Mouse (Mus musculus): Measurements from ENCODE around the gene H2-DMb1.
A peak's percentile ranks its signal among the peaks of the same experiment; 100 is the strongest.

The H2-DMb1 gene

DNA sequence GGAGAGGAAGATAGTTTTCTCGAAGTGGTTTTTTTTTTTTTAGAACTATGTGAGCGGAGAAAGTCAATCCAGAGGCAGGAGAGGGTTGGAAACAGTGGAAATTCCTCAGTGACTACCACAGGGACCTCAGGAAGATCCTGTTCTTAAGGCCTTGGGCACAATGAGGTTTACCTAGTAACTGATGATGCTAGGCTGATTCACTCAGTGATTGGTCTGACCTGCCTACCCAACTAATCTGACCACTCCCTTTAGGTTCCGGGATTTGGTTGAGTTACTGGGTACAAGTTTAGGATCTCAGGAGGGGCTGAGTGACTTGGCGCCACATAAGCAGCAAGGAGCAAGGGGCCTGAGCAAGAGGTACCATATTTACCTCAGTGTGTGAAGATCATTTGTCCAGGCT, at the start of gene H2-DMb1:
H2-DMb1 (plus strand) TSS at position 150 of the 400 bp plus-strand sequence.
- DNase-seq (ENCODE audit: low spot score), result peak; percentile 73

- DNase-seq (ENCODE audit: low spot score), result no peak
Measured at GRCm38 (mm10) chr17:34104804-34105203, 48.1 kb upstream of the H2-DMb1 start.

- no peak for DNase-seq (ENCODE audit: low spot score)
Measured at GRCm38 (mm10) chr17:34106555-34106954, 46.3 kb upstream of the H2-DMb1 start.

DNA sequence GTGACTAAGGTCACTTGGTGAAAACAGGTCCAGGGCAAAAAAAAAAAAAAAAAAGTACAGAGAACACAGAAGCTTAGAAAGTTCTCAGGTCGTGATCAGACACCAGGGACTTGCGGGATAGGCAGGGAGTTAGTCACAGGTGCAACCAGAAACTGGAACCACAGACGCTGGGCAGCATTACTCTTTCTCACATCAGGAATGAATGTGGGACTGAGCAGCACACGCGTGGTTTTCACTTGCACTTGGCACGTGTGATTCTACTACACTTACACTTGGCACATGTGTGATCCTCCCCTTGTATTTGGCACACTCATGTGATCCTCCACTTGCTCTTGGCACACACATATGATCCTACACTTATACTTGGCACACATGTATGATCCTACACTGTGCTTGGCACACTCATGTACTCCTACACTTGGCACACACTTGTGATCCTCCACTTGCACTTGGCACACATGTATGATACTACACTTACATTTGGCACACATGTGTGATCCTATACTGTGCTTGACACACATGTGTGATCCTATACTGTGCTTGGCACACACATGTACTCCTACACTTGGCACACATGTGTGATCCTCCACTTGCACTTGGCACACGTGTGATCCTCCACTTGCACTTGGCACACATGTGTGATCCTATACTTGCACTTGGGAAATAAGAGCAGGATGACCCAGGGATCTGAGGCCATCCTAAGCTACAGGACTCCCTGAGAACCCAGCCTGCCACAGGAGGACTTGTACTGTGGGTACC, 45.6 kb upstream of the H2-DMb1 start:
- DNase-seq (ENCODE audit: low spot score), result no peak

DNA sequence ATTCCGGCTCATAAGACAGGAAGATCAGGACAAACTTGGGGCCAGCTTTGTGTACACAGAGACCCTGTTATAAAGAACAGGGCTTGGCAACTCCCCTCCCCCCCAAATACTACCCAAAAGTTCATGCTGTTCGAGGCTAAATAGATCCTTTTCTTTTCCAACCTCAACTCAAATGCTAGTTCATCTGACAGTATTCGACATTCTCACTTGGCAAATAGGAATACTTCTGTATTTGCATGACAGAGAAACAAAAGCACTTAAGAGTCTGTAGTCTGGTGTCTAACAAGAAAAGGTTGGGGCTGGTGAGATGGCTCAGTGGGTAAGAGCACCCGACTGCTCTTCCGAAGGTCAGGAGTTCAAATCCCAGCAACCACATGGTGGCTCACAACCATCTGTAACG, 44.4 kb upstream of the H2-DMb1 start:
- DNase-seq (ENCODE audit: low spot score), result no peak

DNA sequence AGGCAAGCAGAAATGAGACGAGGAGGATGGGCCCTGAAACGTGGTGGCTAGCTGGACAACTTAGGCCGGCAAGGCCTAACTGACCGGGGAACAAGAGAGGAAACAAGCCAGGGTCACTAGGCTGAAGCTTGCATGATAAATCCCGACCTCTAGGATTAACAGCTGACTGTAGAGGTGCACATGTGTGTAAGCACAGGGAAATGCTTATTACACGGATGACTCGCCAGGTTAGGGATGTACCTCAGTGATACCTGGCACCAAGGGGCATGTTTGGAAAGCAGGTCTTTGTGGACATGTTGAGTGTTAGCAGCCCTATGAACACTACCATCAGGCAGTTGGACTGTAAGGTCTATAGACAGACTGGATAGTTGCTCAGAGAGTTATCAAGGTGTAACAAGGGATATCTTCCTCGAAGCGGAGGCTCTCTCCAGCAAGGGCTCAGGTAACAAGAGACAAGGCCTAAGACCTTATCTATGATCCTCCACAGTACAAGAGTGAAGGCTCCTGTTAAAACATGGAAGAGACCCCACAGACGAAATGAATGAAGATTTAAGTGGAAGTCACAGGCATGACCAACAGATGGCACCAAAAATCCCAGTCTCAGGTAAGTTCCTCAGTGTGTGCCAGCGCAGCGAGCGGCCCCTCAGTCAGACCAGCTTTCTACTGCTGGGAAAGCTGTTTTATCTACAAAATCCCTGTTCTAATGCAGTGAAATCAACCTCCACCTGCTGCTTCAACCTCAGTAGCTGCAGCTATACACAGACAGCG, 43.6 kb upstream of the H2-DMb1 start:
- DNase-seq (ENCODE audit: low spot score), result no peak

GRCm38 (mm10) chr17:34109806-34110195, 43.1 kb upstream of the H2-DMb1 start:
- no peak for DNase-seq (ENCODE audit: low spot score)

GRCm38 (mm10) chr17:34110309-34110708, 42.6 kb upstream of the H2-DMb1 start:
- no peak for DNase-seq (ENCODE audit: low spot score)

GRCm38 (mm10) chr17:34114114-34114513, 38.8 kb upstream of the H2-DMb1 start:
- DNase-seq (ENCODE audit: low spot score), result no peak

DNA sequence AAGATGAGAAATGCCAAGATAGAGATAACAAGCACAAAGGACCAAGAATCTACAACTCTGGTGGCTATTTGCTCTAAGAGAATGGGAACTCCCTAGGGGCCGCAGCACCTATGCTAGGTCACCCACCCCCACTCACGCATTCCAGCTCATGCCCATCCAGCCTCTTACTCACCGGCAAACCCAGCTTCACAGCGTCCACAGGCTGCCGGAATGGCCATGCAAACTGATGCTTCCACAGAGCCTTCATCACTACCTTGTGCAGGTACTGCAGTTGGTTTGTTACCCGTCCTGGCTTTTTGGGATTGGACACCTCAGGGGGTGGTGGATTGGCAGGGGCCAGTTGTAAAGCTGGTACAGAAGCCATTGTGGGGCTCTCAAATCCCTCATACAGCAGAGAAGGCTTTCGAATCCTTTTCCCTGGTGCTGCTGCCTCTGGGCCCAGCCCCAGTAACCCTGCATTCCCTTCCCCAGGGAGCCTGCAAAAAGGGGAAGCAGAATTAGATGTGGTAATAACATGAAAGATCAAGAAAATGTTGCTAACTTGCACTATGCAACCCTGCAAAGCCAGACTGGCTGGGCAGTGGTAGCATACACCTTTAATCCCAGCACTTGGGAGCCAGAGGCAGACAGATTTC, 36.0 kb upstream of the H2-DMb1 start:
- no peak for DNase-seq (ENCODE audit: low spot score)

- DNase-seq (ENCODE audit: low spot score), result no peak
Measured at GRCm38 (mm10) chr17:34117421-34118112, 35.3 kb upstream of the H2-DMb1 start.

DNA sequence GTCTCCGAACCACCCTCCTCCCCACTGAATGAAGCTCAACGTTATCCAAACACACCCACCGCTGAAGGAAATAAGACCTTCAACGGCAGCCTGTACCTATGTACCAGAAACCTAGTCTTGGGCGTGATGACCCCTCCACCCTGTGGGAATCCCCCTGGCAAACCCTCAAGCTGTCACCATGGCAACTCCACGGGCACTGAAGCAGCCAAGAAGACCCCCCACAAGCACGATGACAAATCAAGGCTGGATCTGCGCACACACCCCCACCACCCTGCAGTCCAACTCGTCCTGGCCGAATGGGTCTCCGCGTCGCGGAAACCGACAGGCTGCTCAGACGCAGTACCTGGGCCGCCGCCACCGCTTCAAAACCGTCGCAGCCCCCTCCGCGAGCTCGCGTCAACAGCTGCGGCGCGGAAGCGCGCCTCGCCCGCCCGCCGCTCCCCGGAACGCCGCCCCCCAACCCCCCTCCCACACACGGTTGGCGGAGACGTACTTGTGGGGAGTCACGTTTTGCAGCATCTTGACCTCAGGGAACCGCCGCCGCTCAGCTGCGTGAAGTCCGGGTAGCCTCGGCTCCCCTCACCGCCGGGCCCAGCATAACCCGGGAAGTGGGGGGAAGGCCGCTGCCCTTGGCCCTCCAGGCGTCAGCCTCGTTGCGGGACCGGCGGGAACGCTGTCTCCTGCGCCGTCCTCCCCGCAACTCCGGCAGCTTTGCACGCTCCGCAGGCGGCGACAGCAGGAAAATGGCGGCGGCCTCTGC, 34.6 kb upstream of the H2-DMb1 start:
- no peak for DNase-seq (ENCODE audit: low spot score)

DNA sequence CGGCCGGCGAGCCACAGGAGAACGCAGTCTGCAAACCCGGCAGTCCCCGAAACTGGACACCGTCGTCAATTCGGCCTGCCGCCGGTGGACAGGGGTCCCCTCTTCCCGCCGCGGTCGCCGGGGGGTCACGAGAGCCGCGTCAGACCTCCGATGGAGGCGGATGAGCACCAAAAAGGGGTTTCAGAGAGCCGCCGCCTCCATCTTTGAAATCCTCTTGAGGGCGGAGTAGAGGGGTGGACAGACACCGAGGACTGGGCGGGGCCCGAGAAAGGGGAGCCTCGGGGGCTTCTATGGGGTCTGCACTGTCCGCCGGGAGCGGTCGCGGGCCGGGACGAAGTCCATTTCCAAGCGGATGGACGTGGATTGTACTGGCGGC, 34.0 kb upstream of the H2-DMb1 start:
- DNase-seq (ENCODE audit: low spot score), result no peak

DNA sequence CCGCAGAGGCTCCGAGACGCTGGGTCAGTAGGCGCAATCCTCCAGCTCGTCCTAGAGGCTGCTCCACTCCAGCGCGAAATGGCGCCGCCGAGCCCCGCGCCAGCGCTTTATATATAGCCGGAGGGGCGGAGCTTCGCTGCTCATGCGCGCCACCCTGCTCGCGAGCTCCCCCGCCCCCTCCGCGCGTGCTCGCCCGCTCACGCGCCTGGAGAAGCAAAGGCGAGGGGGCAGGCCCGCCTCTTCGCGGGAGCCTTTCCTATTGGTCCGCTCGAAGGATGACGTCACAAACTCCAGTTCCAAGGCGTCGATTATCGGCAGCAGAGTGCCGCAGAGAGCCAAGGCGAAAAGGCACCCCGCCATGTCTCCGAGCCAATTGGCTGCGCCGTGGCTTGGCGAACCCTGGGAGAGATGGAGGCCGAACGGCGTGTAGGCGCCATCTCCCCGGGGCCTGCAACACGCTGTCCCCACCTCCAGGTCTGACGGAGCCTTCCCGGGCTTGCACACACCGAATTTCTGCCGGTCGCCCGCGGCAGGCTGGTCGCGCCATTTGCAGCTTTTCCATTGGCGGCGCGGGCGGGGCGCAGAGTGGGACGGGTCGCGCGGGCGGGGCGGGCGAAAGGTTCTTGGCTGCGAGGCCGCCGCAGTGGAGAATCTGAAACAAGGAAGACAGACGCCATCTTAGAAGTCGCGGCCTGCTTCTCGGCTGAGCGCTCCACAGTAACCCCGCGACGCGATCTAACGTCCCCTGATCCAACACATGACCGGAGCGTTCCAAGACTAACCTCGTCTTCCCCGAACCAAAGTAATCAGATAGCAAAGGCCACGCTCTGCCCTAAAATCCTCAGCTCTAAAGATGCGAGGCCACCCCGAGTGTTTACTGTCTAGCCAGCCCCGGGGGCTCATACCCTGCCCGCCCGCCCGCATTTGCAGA, 33.4 kb upstream of the H2-DMb1 start, which contains the start of gene H2-DMa:
H2-DMa (plus strand) TSS at position 293 of the 931 bp plus-strand sequence.
- DNase-seq (ENCODE audit: low spot score), result peak; percentile 99

- peak; percentile 81 for DNase-seq (ENCODE audit: low spot score)
Measured at GRCm38 (mm10) chr17:34120180-34120723, 32.6 kb upstream of the H2-DMb1 start.

DNA sequence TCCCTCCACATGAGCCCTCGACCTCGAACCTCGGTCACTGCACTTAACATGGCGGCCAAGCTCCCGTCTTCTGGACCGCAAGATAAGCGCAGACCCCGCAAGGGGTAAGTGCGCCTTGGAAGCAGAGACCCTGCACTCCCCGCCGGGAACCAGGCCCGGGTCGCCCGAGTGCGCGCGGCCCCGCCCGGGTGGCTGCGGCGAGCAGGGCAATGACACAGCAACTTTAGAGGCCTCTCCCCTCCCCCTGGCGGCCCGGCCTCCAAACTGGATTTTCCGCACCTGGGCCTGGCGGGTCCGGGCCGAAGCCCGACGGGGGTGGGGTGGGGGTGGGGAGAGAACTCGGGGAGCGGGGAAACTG, 32.1 kb upstream of the H2-DMb1 start:
- DNase-seq (ENCODE audit: low spot score), result peak; percentile 76

DNA sequence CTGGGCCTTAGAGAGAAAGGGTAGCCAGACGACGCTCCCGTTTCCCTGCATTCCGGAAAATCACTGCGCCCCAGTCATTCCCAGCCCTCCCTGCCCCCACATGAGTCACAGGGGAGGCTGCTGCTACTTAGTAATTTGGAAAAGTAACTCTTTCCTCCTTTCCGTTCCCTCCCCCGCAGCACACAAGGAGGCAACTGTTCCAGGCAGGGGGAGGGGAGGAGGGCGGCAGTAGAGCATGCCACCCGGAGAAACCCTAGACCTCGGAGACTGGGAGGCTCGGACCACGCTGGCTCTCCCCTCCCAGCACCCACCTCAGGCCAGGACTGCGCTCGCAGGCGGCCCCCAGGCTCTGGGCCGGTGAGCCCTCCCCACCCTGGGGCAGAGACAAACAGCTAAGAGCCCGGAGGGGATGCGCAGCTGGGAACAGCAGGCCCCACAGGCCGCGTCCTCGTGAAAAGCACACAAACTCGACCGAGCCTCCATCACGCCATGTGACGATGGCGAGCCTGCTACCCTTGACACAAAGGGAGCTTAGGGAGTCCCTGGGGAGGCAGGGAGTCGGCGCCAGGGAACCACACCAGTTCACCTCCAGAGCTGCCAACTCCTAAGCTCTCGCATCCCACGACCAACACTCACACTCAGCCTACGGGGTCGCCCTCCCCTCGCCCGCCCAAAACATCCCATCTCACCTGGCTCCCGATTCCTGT, 31.5 kb upstream of the H2-DMb1 start:
- DNase-seq (ENCODE audit: low spot score), result peak; percentile 91

GRCm38 (mm10) chr17:34121879-34122187, 31.0 kb upstream of the H2-DMb1 start:
- DNase-seq (ENCODE audit: low spot score), result no peak

GRCm38 (mm10) chr17:34122188-34122984, 30.5 kb upstream of the H2-DMb1 start, which contains the start of gene Brd2:
Gene Brd2, minus strand, starts transcription at chr17:34122634.
- peak; percentile 93 for DNase-seq (ENCODE audit: low spot score)
